Mouse (Mus musculus) erythroblast, adult 5-6 weeks (primary cell): ENCODE data around the gene Rnf212. TPM values are rescaled to one million over a fixed set of nuclear protein-coding genes. Genes with fewer than 3 reads are reported as not detected.

Source experiments
- ATAC-seq: replicated peaks from 2 replicates; pipeline ENCODE4 v1.8.0; 2016; ENCODE audit warnings: moderate number of reproducible peaks, mild to moderate bottlenecking, moderate TSS enrichment, inconsistent platforms; ENCODE audit not compliant: poor library complexity, low FRiP score, severe bottlenecking
- total RNA-seq, 2 experiments: library from RNA; stranded (forward) in 1 of 2; stranded (reverse) in 1 of 2; fragments of 150-400 nt in 1 of 2; fragments of 200-764, 138-1000 nt in 1 of 2; gene quantifications; 2 replicates each; pipeline versions ENCODE4 v1.2.3 to v1.2.4; 2015 to 2017; ENCODE audit warnings: low replicate concordance in 2 of 2

The Rnf212 gene
- total RNA-seq, 2 experiments from 2014 or later = 5.5 TPM; not detected in 1

- no peak for ATAC-seq
Measured at GRCm38 (mm10) chr5:108714149-108714548, 60.6 kb downstream of the Rnf212 start.

- no peak for ATAC-seq
Measured at GRCm38 (mm10) chr5:108713691-108714090, 61.1 kb downstream of the Rnf212 start.

GRCm38 (mm10) chr5:108713096-108713495, 61.7 kb downstream of the Rnf212 start:
- ATAC-seq = no peak

- ATAC-seq = no peak
Measured at GRCm38 (mm10) chr5:108711968-108712367, 62.8 kb downstream of the Rnf212 start.

- peak; percentile 63 for ATAC-seq
Measured at GRCm38 (mm10) chr5:108708981-108709731, 65.6 kb downstream of the Rnf212 start.

GRCm38 (mm10) chr5:108708419-108708818, 66.4 kb downstream of the Rnf212 start:
- no peak for ATAC-seq

- ATAC-seq = peak; percentile 84
Measured at GRCm38 (mm10) chr5:108707758-108708157, 67.0 kb downstream of the Rnf212 start.

- ATAC-seq = no peak
Measured at GRCm38 (mm10) chr5:108703754-108704626, 70.8 kb downstream of the Rnf212 start.

GRCm38 (mm10) chr5:108701341-108702021, 73.3 kb downstream of the Rnf212 start:
- ATAC-seq = no peak

GRCm38 (mm10) chr5:108700346-108700745, 74.4 kb downstream of the Rnf212 start:
- ATAC-seq = no peak

- ATAC-seq = no peak
Measured at GRCm38 (mm10) chr5:108697341-108697753, 77.4 kb downstream of the Rnf212 start.

- ATAC-seq = no peak
Measured at GRCm38 (mm10) chr5:108696542-108696941, 78.2 kb downstream of the Rnf212 start.

GRCm38 (mm10) chr5:108695861-108696260, 78.9 kb downstream of the Rnf212 start:
- ATAC-seq = no peak

- peak; percentile 34 for ATAC-seq
Measured at GRCm38 (mm10) chr5:108694352-108695261, 80.2 kb downstream of the Rnf212 start.

GRCm38 (mm10) chr5:108693872-108694288, 80.9 kb downstream of the Rnf212 start:
- peak; percentile 87 for ATAC-seq

GRCm38 (mm10) chr5:108692271-108692670, 82.5 kb downstream of the Rnf212 start, which contains the start of gene Fgfrl1:
Gene Fgfrl1 (plus strand): TSS chr5:108692382.
- ATAC-seq = peak; percentile 48

GRCm38 (mm10) chr5:108691152-108691551, 83.6 kb downstream of the Rnf212 start:
- ATAC-seq = peak; percentile 49; the same call in 1 of the 2 replicates

- ATAC-seq = no peak
Measured at GRCm38 (mm10) chr5:108689091-108689490, 85.7 kb downstream of the Rnf212 start.

GRCm38 (mm10) chr5:108680871-108681270, 93.9 kb downstream of the Rnf212 start:
- ATAC-seq = no peak
